Mouse (Mus musculus): ENCODE data around the gene Mcu. TPM values are rescaled to one million over a fixed set of nuclear protein-coding genes. Genes with fewer than 3 reads are reported as not detected.
A peak's percentile ranks its signal among the peaks of the same experiment; 100 is the strongest.

Mcu gene
- polyA plus RNA-seq, 1 experiment from 2014 or later, result 24.2 TPM

DNA sequence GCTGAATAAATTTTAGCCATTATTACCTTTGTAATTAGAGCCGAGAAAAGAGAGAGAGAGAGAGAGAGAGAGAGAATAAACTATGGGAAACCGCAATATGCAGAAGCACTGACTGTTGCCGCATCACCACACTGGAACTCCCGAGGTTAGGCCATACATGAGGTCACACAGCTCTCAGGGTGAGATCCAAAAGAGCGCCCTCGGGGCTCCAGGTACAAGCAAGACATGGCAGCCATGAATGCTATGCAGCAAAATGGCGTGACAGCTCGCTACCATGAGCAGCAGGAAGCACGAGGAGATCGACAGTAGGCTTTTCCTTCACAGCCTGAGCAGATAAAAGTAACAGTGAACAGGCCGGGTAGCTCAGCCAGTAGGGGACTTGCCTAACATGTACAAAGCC is 89.2 kb downstream of the Mcu start:
- Histone ChIP-seq H3K4me2 (no peak overlapping the region), H3K36me3 (ENCODE audit: control insufficient read depth, insufficient read depth, low read length) (no peaks in the 10 kb centered on the region), H3K4me1 (replicated peaks; ENCODE audit: control insufficient read depth, insufficient read depth, low read length) (no peaks in the 10 kb centered on the region), H3K4me3 (ENCODE audit: low read depth, low read length) (no peak overlapping the region), H3K27me3 (replicated peaks; ENCODE audit: control insufficient read depth, insufficient read depth, low read length) (no peaks in the 10 kb centered on the region), H3K9me3 (ENCODE audit: control insufficient read depth, low read length) (no peaks in the 10 kb centered on the region), H3K9ac (ENCODE audit: low read depth, low read length) (no peak overlapping the region), H3K27ac (ENCODE audit: low read depth, low read length) (no peak overlapping the region)
- WGBS, result 87% methylated on average over 11 of the region's 11 CpGs
- no peak for ATAC-seq (replicated peaks; ENCODE audit: low FRiP score)
- DNase-seq (ENCODE audit: low spot score), result no peak

DNA sequence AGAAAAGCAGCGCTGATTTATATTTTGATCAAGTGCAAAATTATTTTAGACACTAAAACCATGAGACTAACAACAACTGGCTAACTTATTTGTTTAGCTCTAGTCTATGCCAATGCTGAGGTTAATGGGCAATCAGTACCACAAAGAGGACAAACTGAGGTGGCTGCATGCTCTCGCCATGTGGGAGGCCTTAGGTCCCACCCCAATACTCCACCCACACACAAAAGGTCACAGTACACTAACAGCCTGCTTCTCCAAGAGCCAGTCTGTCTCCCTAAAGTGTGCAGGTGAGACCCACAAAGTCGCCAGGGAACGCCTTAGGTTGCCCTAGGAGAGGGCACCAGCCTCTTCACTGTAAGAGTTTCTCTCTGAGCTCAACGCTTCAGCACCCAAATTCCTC is 91.8 kb downstream of the Mcu start:
- DNase-seq (ENCODE audit: low spot score) (no peak), ATAC-seq (replicated peaks; ENCODE audit: low FRiP score) (no peak)
- Histone ChIP-seq H3K9ac (ENCODE audit: low read depth, low read length) (no peak overlapping the region), H3K9me3 (ENCODE audit: control insufficient read depth, low read length) (no peaks in the 10 kb centered on the region), H3K36me3 (ENCODE audit: control insufficient read depth, insufficient read depth, low read length) (no peaks in the 10 kb centered on the region), H3K27ac (ENCODE audit: low read depth, low read length) (peak overlapping the region; percentile 19; the same call in 1 of the 2 replicates), H3K4me2 (no peak overlapping the region), H3K4me1 (replicated peaks; ENCODE audit: control insufficient read depth, insufficient read depth, low read length) (no peaks in the 10 kb centered on the region), H3K4me3 (ENCODE audit: low read depth, low read length) (no peak overlapping the region), H3K27me3 (replicated peaks; ENCODE audit: control insufficient read depth, insufficient read depth, low read length) (no peaks in the 10 kb centered on the region)
- 88% methylated on average over 5 of the region's 5 CpGs for WGBS

DNA sequence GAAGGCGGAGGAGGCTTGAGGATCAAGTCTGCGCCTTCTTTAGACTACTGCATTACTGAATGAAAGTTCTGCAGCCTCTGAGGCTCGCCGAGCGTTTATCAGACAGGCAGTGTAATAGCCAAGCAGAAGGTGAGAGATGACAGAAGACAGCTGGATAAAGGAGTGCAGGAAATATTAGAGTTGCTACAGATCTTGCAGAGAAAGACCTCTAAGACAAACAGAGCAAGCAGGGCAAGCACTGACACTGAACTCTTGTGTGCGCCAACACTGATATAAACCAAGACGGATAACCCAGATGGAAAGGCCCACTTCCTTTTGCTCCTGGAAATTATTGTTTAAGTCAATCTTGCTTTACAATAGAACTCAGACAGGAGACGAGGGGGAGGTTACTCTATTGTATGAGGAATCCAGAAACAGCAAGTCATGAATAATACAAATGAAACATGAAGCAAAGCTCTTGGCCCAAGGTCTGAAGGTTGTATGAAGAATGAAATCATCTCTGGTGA is 92.6 kb downstream of the Mcu start:
- H3K36me3 ChIP-seq (ENCODE audit: control insufficient read depth, insufficient read depth, low read length), result no peaks in the 10 kb centered on the region
- H3K4me3 ChIP-seq (ENCODE audit: low read depth, low read length), result no peak overlapping the region
- ATAC-seq (replicated peaks; ENCODE audit: low FRiP score) (no peak), DNase-seq (ENCODE audit: low spot score) (no peak)
- H3K4me1 ChIP-seq (replicated peaks; ENCODE audit: control insufficient read depth, insufficient read depth, low read length), result no peaks in the 10 kb centered on the region
- H3K27ac ChIP-seq (ENCODE audit: low read depth, low read length), result no peak overlapping the region; the same call in 1 of the 2 replicates
- no peaks in the 10 kb centered on the region for H3K9me3 ChIP-seq (ENCODE audit: control insufficient read depth, low read length)
- H3K4me2 ChIP-seq, result no peak overlapping the region
- WGBS, result 59% methylated on average over 8 of the region's 8 CpGs
- H3K9ac ChIP-seq (ENCODE audit: low read depth, low read length), result no peak overlapping the region
- H3K27me3 ChIP-seq (replicated peaks; ENCODE audit: control insufficient read depth, insufficient read depth, low read length), result no peaks in the 10 kb centered on the region

DNA sequence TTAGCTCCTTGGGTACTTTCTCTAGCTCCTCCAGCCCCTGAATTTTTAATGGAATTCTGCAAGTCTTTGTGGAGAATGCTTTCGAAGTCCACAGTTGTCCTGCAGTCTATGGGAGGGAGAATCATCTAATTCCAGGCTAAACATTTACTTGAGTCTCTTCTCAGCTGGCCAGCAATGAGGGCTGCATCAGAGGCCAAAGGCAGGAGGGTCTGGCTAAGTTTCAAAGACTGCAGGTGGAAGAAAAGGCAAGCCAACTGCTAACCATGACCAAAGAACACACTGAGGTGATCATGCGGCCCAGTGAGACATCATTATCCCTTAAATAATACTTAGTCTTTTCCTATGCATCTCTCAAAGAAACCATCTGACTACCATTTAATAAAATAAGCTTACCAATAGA is 95.8 kb downstream of the Mcu start:
- Histone ChIP-seq H3K9ac (ENCODE audit: low read depth, low read length) (no peak overlapping the region), H3K9me3 (ENCODE audit: control insufficient read depth, low read length) (no peaks in the 10 kb centered on the region), H3K4me1 (replicated peaks; ENCODE audit: control insufficient read depth, insufficient read depth, low read length) (no peaks in the 10 kb centered on the region), H3K27ac (ENCODE audit: low read depth, low read length) (no peak overlapping the region), H3K27me3 (replicated peaks; ENCODE audit: control insufficient read depth, insufficient read depth, low read length) (no peaks in the 10 kb centered on the region), H3K4me3 (ENCODE audit: low read depth, low read length) (no peak overlapping the region), H3K4me2 (no peak overlapping the region), H3K36me3 (ENCODE audit: control insufficient read depth, insufficient read depth, low read length) (no peaks in the 10 kb centered on the region)
- 93% methylated on average over 2 of the region's 2 CpGs for WGBS
- no peak for ATAC-seq (replicated peaks; ENCODE audit: low FRiP score)
- DNase-seq (ENCODE audit: low spot score), result no peak

DNA sequence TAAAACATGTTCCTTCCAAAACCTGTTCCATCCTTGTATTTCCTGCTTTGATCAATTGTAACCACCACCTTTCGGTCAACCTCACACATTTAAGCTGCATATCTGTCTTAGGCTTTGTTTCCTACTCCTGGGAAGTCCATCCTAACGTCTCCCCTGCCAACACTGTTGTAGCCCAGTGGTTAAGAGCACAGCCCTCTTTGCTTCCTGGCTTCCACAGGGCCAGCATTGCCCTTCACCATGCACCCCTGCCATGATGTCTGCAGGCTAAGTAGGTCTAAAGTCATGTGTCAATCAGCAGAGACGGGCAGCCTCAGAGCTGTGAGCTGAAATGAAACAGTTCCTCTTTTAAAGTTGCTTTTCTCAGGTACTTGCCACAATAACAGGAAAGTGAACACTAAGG is 97.1 kb downstream of the Mcu start:
- Histone ChIP-seq H3K4me1 (replicated peaks; ENCODE audit: control insufficient read depth, insufficient read depth, low read length) (no peaks in the 10 kb centered on the region), H3K36me3 (ENCODE audit: control insufficient read depth, insufficient read depth, low read length) (no peaks in the 10 kb centered on the region), H3K4me3 (ENCODE audit: low read depth, low read length) (no peak overlapping the region), H3K27me3 (replicated peaks; ENCODE audit: control insufficient read depth, insufficient read depth, low read length) (no peaks in the 10 kb centered on the region), H3K9me3 (ENCODE audit: control insufficient read depth, low read length) (no peaks in the 10 kb centered on the region), H3K27ac (ENCODE audit: low read depth, low read length) (no peak overlapping the region), H3K9ac (ENCODE audit: low read depth, low read length) (no peak overlapping the region), H3K4me2 (no peak overlapping the region)
- WGBS, result 68% methylated on average over 3 of the region's 3 CpGs
- ATAC-seq (replicated peaks; ENCODE audit: low FRiP score) (no peak), DNase-seq (ENCODE audit: low spot score) (no peak)

DNA sequence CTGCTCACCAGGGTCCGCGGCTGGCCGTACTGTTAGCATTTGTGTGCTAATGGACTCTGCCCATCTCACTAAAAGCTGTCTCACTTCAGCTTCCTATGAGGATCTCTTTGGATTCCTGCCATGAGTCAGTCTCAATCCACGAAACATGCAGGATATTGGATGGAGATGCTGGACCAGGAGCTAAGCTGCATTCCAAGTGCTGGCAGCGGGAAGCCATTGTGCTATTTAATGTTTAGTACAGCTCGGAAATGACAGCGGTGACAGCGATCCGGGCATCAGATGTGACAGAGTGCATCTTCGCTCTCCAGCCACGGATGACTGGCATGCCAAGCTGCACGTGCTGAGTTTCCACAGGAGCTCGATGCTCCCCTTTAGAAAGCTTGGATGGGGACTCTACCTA is 99.3 kb downstream of the Mcu start:
- Histone ChIP-seq H3K27me3 (replicated peaks; ENCODE audit: control insufficient read depth, insufficient read depth, low read length) (no peaks in the 10 kb centered on the region), H3K4me3 (ENCODE audit: low read depth, low read length) (no peak overlapping the region), H3K9ac (ENCODE audit: low read depth, low read length) (no peak overlapping the region), H3K36me3 (ENCODE audit: control insufficient read depth, insufficient read depth, low read length) (no peaks in the 10 kb centered on the region), H3K9me3 (ENCODE audit: control insufficient read depth, low read length) (no peaks in the 10 kb centered on the region), H3K4me2 (no peak overlapping the region), H3K27ac (ENCODE audit: low read depth, low read length) (no peak overlapping the region), H3K4me1 (replicated peaks; ENCODE audit: control insufficient read depth, insufficient read depth, low read length) (no peaks in the 10 kb centered on the region)
- ATAC-seq (replicated peaks; ENCODE audit: low FRiP score) (no peak), DNase-seq (ENCODE audit: low spot score) (no peak)
- WGBS, result 93% methylated on average over 13 of the region's 13 CpGs

DNA sequence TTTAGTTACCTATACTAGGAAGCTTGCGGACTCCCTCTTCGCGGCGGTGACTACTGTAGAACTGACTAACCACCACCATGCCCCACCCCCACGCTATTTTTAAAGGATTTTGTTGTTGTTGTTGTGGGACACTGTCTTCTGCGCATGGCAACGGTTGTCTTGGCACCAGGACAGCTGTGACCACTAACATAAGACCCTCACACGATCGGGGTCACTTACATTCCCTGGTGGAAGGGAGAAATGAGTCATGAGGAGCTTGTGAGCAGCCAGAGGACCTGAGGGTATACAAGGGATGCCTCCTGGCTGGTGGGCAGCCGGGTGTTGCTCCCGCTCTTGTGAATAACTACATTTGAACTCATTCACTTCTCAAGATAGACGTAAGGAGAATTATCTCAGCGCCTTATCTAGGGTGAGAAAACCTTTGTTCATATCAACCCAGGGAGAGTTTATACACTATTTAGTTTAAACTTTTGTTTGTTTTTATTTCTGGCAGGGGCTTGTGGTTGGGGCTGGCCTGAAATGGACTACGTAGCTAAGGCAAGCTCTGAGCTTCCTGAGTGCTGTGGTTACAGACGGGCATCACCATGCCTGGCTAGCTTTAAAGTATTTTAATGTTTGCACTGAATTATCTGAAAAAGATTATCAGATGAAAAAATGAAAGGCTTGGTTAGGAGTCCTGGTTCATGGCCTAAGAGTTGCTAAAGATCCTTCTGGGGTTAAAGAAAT is 101.6 kb downstream of the Mcu start:
- Histone ChIP-seq H3K9ac (ENCODE audit: low read depth, low read length) (no peak overlapping the region), H3K4me2 (no peak overlapping the region), H3K4me1 (replicated peaks; ENCODE audit: control insufficient read depth, insufficient read depth, low read length) (no peaks in the 10 kb centered on the region; the same call in 1 of the 2 replicates), H3K4me3 (ENCODE audit: low read depth, low read length) (no peak overlapping the region), H3K27me3 (replicated peaks; ENCODE audit: control insufficient read depth, insufficient read depth, low read length) (no peaks in the 10 kb centered on the region), H3K9me3 (ENCODE audit: control insufficient read depth, low read length) (no peaks in the 10 kb centered on the region), H3K27ac (ENCODE audit: low read depth, low read length) (no peak overlapping the region), H3K36me3 (ENCODE audit: control insufficient read depth, insufficient read depth, low read length) (no peaks in the 10 kb centered on the region)
- 74% methylated on average over 15 of the region's 15 CpGs for WGBS
- ATAC-seq (replicated peaks; ENCODE audit: low FRiP score), result no peak
- no peak for DNase-seq (ENCODE audit: low spot score)

DNA sequence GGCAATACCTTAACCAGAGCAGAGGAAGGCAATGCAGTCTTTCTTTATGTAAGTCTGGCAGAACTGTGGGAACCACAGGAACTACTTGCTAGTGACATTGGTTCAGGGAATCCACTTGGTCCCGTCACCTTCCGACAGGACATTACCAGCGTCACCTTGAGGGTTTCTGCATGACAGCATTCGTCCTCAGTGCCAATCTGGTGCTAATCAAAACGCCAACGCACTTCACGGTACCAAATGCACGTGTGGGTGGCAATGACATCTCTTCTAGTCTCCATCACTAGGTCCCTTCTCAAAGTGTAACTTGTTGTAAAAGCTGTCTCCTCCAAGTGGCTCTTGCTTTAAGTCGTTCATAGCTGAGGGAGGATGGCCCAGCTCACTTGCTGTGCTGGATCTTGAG is 104.3 kb downstream of the Mcu start:
- no peak for ATAC-seq (replicated peaks; ENCODE audit: low FRiP score)
- H3K27me3 ChIP-seq (replicated peaks; ENCODE audit: control insufficient read depth, insufficient read depth, low read length), result no peaks in the 10 kb centered on the region
- peak overlapping the region; percentile 25; the same call in 1 of the 2 replicates for H3K27ac ChIP-seq (ENCODE audit: low read depth, low read length)
- 84% methylated on average over 9 of the region's 9 CpGs for WGBS
- no peaks in the 10 kb centered on the region for H3K9me3 ChIP-seq (ENCODE audit: control insufficient read depth, low read length)
- H3K4me3 ChIP-seq (ENCODE audit: low read depth, low read length), result no peak overlapping the region
- no peaks in the 10 kb centered on the region; the same call in 1 of the 2 replicates for H3K4me1 ChIP-seq (replicated peaks; ENCODE audit: control insufficient read depth, insufficient read depth, low read length)
- DNase-seq (ENCODE audit: low spot score), result no peak
- H3K36me3 ChIP-seq (ENCODE audit: control insufficient read depth, insufficient read depth, low read length), result no peaks in the 10 kb centered on the region
- H3K9ac ChIP-seq (ENCODE audit: low read depth, low read length), result no peak overlapping the region
- H3K4me2 ChIP-seq, result no peak overlapping the region

DNA sequence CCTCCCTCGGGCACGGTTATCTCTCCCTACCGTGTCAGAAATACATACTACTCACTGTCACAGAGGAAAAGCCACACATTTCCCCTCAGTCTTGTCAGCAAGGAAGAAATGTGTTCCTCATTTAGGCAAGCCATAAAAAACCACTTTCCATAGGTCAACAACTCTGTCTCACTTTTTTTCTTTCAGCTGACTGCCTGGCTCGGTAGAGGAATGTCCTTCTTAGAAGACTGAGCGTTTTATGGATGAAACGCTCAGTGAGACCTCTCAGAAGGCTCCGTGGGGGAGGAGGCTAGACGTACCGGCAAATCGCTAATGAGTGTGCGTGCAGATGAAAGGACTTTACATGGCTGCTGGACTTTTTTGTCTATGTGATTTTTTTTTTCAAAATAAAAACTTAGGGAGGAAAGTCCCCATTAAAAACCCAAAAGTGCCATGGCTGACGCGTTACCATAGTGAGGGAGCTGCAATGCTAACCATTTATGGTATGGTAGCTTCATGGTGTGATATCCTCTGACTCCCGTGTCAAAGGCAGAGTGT is 105.0 kb downstream of the Mcu start:
- no peak overlapping the region for H3K9ac ChIP-seq (ENCODE audit: low read depth, low read length)
- ATAC-seq (replicated peaks; ENCODE audit: low FRiP score) (no peak), DNase-seq (ENCODE audit: low spot score) (no peak)
- WGBS, result 51% methylated on average over 14 of the region's 14 CpGs
- no peaks in the 10 kb centered on the region for H3K36me3 ChIP-seq (ENCODE audit: control insufficient read depth, insufficient read depth, low read length)
- no peak overlapping the region for H3K4me3 ChIP-seq (ENCODE audit: low read depth, low read length)
- no peaks in the 10 kb centered on the region for H3K9me3 ChIP-seq (ENCODE audit: control insufficient read depth, low read length)
- H3K27me3 ChIP-seq (replicated peaks; ENCODE audit: control insufficient read depth, insufficient read depth, low read length), result no peaks in the 10 kb centered on the region
- H3K4me2 ChIP-seq, result no peak overlapping the region
- peak overlapping the region; percentile 25; the same call in 1 of the 2 replicates for H3K27ac ChIP-seq (ENCODE audit: low read depth, low read length)
- no peaks in the 10 kb centered on the region; the same call in 1 of the 2 replicates for H3K4me1 ChIP-seq (replicated peaks; ENCODE audit: control insufficient read depth, insufficient read depth, low read length)
